Mouse (Mus musculus) cerebellum, adult (tissue): ENCODE results near the gene Mc1r.
A peak's percentile ranks its signal among the peaks of the same experiment; 100 is the strongest.
"Not testable (repeated sequence)": the region's sequence is repeated elsewhere in the genome, so short reads cannot be mapped to it uniquely, and the experiment has no call there.

Experiments
- ATAC-seq: cut with Nextera tagmentation; 2 replicates; pipeline ENCODE4 v1.9.2; 2017; ENCODE audit warnings: mild to moderate bottlenecking, moderate library complexity, mixed read lengths; ENCODE audit not compliant: insufficient number of reproducible peaks, low FRiP score, low TSS enrichment

Mc1r gene

DNA sequence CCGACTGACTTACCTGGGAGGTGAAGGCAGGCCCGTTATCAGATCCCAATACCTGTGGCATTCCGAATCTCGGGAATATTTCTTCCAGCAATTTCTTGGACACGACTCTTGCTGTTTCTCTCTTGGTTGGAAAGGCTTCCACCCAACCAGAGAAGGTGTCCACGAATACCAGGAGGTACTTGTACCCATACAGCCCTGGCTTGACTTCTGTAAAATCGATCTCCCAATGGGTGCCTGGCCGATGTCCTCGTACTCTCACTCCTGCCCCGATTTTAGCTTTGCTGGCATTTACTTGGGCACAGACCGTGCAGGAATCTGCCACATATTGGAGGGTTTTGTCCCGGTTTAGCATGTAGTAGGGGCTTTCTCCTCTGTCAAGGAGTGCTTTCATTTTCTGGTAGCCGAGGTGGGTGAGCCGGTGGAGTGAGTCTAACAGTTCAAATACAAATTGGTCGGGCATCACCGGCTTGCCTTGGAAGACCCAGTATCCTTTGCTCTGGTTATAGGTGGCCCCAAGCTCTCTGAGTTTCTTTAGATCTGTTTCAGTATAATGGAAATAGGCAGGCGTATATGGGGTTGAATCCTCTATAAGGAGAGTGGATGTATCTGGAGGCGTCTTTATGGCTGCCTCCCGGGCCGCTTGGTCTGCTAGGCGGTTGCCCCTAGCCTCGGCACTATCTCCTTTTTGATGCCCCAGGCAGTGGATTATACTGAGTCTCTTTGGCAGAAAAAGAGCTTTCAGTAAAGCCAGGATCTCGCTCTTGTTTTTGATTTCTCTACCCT, 22.2 kb downstream of the Mc1r start:
- ATAC-seq = no peak

DNA sequence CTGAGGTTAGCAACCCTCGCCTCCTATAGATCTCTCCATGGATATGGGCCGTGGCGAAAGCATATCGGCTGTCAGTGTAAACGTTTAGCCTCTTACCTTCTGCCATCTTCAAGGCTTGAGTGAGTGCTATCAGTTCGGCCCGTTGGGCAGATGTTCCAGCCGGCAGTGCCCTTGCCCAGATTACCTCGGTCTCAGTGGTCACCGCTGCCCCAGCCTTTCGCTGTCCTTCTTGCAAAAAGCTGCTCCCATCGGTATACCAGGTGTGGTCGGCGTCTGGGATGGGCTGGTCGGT, 22.8 kb downstream of the Mc1r start:
- not testable (repeated sequence) for ATAC-seq

DNA sequence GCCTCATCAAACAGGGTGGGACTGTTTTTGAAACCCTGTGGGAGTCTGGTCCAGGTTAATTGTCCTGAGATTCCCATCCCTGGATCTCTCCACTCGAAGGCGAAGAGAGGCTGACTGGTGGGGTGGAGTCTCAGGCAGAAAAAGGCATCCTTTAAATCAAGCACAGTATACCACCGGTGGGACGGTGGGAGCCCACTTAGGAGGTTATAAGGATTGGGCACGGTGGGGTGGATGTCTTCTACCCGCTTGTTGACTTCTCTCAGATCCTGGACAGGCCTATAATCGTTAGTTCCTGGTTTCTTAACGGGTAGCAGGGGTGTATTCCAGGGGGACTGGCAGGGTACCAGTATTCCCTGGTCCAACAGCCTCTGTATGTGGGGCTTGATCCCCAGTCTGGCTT, 24.0 kb downstream of the Mc1r start:
- ATAC-seq = not testable (repeated sequence)

DNA sequence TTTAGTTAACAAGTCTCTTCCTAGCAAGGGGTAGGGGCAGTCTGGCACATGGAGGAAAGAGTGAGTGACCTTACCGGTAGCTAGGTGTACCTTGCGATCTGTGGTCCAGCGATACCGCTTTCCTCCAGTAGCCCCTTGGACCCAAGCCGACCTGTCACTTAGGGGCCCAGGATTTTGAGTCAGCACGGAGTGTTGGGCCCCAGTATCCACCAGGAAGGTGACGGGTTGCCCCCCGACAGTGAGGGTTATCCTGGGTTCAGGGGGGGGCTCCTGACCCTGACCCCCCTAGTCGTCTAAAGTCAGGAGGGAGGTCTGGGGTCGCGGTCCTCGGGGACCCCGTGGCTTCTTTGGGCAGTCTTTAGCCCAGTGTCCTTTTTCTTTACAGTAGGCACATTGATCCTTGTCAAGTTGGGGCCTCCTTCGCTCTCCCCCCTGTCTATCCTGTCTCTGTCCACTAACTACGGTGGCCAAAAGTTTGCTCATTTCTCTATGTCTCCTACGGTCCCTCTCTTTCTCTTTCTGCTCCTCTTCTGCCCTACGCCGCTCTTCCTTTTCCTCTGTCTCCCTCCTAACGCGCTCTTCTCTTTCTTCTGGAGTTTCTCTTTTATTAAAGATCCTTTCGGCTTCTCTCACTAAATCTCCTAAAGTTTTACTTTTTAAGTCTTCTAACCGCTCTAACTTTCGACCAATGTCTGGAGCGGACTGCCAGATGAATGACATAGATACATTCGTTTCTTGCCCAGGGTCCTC, 24.9 kb downstream of the Mc1r start:
- no peak for ATAC-seq

DNA sequence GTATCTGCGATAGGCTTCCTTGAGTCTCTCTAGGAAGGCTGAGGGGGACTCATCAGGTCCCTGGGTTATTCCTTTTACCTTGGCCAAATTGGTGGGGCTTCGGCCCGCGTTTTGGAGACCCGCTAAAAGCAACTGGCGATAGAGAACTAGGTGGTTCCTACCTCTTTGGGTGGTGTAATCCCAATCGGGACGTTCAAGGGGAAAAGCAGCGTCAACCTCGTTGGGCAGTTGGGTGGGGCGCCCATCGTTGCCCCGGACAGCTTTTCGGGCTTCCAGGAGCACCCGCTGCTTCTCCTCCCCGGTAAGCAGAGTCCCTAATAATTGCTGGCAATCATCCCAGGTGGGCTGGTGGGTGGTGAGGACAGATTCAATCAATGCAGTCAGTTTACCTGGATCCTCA, 25.5 kb downstream of the Mc1r start:
- no peak for ATAC-seq

DNA sequence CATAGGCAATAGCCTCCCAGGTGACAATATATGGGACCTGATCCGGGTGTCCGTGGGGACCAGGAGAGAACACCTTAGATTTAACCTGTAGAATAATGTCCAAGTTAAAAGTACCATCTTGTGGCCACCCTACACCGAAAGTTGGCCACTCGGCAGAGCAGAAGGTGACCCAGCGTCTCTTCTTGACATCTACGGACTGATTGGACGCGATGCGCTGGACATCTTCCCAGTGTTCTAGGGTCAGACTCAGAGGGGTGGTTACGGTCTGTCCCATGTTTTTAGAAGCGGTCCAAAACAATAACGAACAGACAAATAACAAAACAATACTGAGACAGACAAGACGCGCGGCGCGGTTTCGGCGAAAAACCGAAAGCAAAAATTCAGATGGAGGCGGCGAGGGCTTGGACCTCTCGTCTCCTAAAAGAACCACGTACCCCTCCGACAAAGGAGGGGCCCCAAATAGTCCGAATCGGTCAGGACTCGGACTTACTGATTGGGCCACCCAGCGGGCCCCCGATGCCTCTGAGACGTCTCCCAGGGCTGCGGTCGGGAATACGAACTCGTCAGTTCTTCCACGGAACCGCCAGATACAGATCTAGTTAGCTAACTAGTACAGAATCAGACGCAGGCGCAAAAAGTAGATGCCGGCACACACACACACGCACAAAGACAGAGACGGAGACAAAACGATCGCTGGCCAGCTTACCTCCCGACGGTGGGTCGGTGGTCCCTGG, 26.5 kb downstream of the Mc1r start:
- ATAC-seq = not testable (repeated sequence)

DNA sequence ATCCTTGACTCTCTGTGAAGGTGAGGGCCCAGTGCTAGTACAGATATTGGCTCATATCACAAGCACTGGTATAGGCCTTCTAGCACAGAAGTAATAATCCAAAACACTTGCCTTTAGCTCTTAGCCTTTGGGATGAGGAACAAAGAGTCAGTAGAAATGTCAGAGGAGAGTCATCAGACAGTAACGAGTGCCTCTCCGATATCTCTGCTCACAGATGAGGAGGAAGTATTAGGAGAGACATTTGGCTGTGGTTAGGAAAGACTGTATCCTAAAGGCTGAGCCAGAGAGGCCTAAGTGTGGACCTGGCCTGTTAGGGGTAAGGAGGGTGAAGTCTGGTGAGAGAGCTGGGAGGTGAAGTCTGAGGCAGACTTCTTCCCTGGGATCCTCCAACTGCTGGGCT, 34.9 kb downstream of the Mc1r start:
- ATAC-seq = no peak

DNA sequence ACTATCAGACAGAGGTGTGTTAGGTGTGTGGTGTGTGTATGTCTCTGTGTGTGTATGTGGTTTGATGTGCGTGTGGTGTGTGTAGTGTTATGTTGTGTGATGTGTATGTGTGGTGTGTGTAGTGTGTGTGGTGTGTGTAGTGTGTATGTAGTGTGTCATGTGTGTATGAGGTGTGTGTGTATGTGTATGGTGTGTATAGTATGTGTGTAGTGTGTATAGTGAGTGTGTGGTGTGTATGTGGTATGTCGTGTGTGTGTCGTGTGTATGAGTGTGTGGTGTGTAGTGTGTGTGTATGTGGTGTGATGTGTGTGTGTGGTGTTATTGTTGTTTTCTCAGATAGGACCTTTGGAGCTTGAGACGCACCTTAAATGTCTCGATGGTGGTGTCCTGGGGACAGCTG, 35.4 kb downstream of the Mc1r start:
- ATAC-seq = peak; percentile 7; the same call in 1 of the 2 replicates

DNA sequence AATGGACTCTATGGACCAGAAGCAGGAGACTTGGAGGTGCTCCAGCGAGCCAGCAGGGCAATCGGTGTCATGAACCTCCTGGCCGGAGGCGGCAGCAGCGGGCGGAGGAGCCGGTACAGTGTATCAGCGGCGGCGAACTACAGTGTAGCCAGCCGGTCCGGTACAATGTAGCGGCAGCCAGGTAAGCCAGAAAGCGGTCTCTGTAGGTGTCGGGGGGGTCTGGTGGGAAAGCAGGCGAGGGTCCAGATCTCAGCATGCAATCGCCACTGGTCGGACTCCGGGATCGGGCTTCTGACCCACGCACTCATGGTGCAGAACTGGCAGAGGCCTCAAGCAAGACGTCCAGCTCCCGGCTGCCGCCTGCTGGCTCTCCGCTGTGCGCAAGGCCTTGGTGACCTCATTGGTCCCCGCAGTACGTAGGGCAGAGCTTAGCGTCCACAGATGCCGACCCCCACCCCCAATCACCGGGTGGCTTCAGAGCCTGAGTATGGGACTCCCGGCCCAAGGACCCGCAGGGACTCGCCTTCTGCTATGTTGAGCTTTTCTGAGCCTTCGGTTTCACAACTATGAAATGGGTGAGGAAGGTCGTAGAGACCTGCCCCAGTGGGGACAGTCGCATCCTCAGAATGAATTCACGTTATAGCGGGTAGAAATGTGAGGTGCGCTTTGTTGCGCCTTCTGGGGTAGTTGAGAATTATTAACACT, 36.1 kb downstream of the Mc1r start:
- peak; percentile 89 for ATAC-seq

DNA sequence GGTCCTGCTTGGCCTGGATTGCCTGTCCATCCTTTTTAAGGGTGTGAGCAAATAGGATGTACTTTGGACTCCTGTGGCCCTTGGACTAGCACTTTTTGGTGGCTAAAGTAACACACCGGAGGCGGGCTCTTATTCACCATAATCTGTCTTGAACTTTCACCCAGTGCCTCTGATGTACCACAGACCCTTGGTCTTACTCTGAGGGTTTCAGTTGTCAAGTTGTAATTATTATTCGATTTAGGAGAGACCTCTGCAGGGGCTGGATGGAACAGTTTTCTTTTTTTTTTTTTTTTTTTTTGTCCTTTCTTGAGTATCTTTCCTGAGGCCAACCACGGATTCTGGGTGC, 36.6 kb downstream of the Mc1r start:
- no peak for ATAC-seq

DNA sequence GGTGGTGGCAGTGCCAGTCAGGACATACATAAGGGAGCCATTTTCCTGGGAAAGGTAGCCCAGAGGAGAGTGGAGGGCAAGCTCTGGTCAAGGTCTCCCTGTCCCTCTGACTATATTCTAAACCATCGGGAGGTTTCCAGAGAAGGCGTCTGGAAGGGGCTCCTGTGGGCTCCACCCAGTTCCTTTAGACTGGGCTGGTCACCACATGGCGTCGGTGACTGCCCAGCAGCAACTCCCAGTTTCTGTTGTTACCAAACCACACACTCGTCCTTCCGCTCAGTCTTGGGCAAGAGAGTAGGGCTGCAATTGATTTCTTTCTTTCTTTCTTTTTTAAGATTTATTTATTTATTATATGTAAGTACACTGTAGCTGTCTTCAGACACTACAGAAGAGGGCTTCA, 37.2 kb downstream of the Mc1r start:
- ATAC-seq = no peak

DNA sequence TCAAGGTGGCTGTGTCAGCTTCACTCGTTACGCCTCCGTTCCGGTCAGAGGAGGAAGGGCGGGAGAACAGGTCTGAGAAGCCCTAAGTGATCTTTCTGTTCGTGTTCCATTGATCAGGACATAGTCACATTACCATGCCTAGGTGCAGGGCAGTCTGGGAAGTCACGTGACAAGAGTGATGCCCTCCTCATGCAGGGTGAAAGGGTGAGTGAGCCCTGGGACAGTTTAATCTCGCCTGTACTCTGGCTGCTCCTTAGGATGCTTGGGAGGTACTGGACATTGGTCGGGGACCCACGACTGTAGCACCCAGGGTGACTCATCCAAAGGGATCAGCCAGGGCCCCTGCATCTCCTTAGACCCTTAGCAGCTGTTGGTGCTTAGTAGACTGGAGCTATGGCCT, 39.1 kb downstream of the Mc1r start:
- no peak for ATAC-seq

DNA sequence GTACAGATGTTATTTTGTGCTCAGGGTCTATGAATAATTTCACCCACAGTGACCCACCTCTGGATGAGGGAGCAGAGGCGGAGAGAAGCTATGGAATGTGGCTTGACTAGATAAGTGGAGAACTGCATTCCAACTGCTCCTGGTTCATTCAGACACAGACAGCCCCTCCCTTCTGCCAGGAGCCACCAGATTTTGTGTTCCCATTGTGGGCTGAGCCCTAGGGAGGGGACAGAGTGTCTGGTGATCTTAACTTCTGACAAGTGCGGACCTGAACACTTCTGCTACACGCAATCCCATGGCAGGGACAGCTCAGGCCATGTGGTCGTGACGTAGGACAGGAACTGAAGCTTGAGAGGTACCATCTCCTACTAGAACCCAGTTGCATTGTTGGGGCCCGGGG, 39.9 kb downstream of the Mc1r start:
- ATAC-seq = no peak

DNA sequence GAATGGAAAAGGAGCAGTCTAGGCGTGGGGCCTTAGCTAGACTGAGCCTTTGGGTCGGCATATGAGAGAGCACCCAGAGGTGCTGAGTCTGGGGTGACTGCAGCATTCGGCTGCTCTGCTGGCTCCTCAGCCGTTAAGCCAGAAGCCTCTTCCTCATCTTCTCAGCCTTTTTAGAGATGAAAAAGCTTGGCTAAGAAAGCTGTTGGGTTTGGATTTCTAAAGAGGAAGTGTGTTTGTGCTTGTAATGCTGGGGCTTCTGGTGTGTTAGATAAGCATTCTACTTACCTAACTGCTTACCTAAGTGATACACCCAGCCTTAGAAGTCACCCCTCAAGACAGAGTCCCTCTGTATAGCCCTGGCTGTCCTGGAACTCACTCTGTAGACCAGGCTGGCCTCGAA, 43.9 kb downstream of the Mc1r start:
- no peak for ATAC-seq

DNA sequence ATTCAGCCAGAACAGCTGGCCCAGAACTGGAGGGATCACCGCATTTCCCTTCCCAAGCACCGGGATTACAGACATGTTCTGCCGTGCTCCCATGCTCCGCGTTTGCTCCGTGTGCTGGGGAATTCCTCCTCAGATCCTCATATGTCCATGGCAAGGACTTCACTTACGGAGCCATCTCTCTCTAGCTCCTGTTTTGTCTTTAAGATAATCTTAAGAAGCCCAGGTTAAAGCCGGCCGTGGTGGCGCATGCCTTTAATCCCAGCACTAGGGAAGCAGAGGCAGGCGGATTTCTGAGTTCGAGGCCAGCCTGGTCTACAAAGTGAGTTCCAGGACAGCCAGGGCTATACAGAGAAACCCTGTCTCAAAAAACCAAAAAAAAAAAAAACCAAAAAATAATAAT, 44.8 kb downstream of the Mc1r start:
- ATAC-seq = not testable (repeated sequence)

DNA sequence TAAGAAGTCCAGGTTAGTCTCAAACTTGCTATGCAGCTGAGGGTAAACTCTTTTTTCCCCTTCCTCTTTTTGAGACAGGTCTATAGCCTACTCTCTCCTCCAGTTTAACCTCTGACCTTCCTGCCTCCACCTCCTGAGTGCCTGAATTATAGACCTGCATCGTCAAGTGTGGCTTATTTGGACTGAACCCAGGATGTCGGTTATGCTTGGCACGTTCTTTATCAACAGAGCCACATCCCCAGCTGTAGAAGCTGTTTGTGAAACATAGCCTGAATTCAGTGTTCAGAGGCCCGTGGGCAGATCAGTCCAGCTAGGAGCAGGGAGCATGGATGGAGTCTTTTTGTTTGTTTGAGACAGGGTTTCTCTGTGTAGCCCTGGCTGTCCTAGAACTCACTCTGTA, 45.2 kb downstream of the Mc1r start:
- ATAC-seq = no peak

DNA sequence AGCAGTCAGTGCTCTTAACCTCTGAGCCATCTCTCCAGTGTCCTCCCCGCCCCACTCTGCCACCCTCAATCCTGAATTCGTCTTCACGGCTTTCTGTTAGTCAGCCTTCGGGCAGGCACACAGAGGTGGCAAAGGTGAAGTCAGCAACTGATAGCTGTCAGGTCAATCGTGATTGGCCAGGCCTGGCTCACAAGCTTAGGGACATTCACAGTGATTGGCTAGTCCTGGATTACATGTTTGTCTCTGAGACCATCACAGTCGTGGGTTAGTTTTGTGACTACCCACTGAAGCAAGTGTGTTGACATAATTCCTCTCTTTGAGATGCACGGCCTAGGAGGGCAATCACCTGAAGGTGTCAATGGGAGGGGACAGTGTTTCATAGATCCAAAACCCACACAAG, 46.4 kb downstream of the Mc1r start:
- no peak for ATAC-seq

DNA sequence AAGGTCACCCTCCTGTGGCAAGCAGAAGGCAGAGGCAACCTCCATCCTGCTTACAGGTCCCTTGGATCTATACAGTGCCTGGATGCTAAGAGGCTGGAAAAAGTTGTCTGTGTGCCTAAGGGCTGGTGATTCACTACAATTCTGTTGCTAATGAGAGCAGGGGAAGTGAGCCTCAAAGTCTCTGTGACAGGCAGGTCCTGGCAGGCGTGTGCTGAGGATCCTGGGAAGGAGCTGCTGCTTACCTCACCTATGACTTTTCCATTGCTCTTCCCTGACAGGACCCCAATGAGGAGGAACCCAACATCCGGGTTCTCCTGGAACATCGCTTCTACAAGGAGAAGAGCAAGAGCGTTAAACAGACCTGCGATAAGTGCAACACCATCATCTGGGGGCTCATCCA, 47.0 kb downstream of the Mc1r start:
- ATAC-seq = no peak

DNA sequence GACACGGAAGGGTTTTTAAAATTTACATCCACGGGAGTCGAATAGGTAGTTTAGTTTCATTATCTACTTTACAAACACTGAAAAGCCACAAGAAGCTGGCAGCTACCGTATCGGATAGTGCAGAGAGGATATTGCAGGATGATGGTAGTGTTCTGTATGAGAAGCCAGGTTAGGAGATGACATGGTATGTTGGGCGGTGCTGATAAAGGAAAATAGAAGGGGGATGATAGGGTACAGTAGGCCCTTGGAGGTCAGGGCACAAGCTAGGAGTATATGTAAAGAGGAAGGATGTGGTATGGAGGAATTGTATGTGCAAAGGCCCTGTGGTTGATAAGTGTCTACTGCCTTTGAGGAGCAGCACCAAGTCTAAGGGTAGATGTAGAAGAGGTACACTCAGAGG, 47.7 kb downstream of the Mc1r start:
- no peak for ATAC-seq
